Mouse (Mus musculus): Measurements from ENCODE around the gene Qrsl1.
A peak's percentile ranks its signal among the peaks of the same experiment; 100 is the strongest.

The Qrsl1 gene

DNA sequence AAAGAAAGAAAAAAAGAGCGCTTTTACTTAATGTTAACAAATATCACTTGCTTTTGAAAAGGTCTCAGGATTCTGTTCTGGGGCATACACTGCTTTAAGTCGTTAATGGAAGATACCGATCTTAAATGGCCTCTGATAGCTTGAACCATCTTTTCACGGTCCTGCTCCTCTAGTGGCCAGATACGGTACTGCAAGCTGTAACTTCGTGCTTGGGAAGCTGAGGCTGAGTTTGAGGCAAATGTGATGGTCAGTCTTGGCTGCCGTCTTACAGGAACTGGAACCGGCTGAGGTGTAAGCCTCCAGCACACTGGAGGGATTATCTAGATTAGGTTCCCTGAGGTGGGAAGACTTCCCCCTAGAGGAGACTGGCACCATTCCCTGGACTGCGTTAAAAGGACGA is 30.8 kb downstream of the Qrsl1 start:
- no peak for DNase-seq (ENCODE audit: low spot score in 2 of 2)

DNA sequence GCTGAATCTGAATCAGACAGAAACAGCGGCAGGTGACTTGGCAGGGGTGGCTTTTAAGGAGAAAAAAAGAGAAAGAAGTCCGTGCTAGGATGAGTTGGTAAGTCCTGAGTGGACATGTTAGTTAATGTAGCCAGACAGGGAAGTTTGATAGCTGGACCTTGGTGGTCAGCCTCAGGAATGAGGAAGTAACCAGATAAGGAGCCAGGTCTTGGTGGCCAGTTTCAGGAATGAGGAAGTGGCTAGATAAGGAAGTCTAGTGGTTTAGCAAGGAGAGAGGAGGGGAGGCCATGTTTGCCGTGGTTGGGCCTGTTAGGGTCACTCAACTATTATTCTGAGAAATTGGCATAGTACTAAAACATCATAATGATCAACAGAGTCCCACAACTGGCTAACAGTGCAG is 45.2 kb downstream of the Qrsl1 start:
- peak in 1 of 2 experiments; percentile 22 for DNase-seq (ENCODE audit: low spot score in 2 of 2)

DNA sequence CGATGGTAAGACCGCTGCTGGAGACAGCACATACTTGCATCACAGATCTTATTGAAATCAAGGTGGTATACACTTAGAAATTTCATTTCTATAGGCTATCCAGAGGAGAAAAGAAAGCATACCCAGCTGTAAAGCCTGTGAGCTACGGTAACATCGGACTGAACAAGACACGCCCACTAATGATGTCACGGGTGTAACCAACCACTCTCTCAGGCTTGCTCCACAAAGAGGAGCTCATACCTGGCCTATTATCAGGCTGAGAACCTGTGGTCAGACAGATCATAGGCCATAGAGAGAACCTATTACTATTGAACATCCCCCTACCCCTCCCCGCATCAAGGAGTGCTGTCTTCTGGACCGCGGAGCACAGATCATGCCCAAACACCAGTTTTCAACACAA is 45.6 kb downstream of the Qrsl1 start:
- no peak for DNase-seq (ENCODE audit: low spot score in 2 of 2)

DNA sequence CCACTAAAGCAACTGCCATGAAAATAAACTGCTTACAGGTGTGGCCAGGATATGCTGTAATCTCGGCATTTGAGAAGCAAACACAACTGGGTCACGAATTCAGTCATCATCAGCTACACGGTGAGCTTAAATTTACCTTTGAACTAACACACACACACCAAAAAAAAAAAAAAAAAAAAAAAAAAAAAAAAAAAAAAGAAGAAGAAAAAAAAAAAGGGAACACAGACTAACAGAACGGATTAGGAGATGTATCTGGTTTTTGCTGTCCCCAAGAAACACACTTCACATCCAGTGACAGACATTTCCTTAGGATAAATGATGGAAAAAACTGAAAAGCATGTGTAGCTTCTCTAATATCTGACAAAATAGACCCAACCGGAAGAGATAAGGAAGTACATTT is 49.6 kb downstream of the Qrsl1 start:
- DNase-seq (ENCODE audit: low spot score in 2 of 2) = no peak

DNA sequence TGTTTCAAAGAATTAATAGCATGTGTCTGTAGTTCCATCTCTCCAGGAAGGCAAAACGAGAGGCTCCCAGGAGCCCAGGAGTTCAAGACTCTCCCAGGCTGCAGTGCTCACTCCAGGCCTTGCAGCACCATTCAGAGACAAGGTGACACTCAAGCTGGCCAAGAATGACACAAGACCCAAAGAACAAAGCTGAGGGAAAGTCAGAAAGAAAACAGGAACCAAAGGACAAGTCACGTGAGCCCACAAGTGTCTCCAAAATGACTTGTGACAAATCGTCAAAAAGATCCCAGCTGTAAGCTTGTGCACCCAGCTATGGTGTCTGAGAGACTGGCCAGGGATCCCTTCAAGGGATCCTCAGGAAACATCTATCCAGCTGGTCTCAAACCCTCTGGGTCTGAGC is 52.1 kb downstream of the Qrsl1 start:
- DNase-seq (ENCODE audit: low spot score in 2 of 2) = no peak

DNA sequence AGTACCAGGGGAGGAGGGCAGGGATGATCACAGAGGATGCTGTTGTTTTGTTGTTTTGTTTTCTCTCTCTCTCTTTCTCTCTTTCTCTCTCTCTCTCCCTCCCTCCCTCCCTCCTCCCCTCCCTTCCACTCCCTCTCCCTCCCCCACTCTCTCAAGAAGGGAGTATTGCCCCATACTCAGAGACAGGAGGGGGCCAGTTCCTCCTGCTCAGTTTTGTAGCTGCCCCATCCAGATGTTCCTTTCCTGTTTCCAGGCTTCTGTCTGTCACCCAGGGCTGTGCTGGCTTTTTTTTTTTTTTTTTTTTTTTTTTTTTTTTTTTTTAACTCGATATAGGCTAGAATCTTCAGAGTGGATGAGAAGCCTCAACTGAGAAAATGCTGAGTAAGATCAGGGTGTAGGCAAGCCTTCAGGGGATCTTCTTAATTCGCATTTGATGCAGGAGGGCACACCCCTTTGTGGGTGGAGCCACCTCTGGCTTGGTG is 55.4 kb downstream of the Qrsl1 start:
- DNase-seq (ENCODE audit: low spot score in 2 of 2) = no peak

DNA sequence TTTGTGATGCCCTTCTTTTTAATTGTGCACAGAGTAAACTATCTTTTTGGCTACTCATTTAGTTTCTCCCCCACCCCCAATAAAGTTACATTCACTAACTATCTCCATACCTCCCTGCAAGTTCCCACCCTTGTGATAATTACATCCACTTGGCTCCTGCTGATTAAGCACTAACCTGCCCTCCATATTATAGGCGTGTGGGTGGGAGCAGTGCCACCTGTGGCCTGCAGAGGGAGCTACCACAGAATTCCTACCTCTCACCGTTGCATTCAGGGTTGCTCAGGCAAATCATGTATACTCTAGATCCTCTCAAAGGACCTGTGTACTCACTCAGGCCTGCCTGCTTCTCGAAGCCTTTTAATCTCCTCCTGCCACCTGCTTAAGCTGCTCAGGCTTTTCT is 56.1 kb downstream of the Qrsl1 start:
- DNase-seq (ENCODE audit: low spot score in 2 of 2) = no peak

DNA sequence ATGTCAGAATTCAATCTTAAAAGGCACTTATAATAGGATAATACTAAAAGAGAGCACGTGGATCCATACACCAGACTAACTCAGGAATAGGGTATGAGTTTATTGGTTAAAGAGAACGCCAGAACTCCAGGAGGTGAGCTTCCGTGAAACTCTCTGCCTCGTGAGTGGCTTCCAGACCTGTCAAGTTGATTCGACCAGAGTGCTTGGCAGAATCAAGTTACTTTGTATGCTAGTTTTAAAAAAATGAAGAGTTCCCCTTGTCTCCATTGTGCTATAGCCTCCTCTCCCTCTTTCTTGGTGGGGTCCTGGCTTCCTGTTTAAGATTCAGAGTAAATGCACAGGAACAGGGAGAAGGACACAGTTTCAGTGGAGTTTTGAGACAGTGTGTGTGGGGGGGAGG is 60.1 kb downstream of the Qrsl1 start:
- no peak for DNase-seq (ENCODE audit: low spot score in 2 of 2)

DNA sequence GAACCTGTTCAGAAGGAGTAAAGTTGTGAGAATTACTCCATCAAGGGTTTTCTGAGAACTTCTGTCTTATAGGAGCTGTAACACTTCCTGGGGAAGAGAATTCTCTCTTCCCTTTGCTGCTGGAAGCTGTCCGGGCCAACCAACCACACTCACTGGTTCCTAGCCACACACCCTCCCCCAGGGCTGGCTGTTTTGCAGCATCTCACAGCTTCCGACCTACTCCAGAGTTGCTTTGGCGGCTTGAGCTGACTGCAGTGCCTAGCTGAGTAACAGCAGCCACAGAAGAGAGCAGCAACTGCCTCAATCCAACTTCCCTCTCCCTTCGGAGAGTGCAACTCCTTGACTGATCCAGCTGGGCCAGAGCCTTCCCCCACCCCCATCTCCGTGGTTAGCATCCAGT is 68.7 kb downstream of the Qrsl1 start:
- DNase-seq (ENCODE audit: low spot score in 2 of 2) = peak; percentile 30

DNA sequence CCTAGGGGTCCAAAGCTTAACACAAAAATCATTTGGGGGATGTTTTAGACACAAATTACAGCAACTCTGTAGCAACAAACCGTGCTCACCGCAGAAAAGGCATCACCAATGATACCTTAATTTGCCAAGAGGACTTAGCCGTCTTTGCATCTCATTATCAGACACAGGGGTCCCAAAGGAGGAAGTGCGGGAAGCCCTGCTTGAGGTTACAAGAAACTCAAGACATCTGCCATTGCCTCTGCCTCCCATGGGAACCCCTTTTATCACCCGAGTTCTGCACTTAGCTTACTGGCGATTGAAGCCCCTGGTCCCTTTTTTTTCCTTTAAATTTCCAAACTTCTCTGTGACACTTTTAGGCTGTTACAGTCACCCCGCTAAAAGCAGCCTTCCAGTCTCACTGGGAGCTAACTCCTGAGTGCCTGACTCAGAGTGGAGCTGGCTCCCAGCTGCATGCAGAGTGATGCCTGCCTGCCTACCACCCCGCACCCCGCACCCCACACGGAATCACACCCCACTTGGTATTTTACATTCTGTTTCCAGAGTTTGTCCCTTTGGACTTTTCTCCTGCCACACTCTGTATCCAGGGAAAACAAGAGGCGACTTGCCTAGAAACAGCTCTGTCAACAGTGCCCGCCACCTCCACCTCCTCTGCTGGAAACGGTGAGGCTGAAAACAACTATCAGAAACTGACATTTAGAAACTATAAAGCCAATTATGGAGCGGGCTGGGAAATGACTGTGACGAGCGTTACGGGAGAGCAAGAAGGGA is 71.1 kb downstream of the Qrsl1 start:
- DNase-seq (ENCODE audit: low spot score in 2 of 2) = peak in 1 of 2 experiments; percentile 24

DNA sequence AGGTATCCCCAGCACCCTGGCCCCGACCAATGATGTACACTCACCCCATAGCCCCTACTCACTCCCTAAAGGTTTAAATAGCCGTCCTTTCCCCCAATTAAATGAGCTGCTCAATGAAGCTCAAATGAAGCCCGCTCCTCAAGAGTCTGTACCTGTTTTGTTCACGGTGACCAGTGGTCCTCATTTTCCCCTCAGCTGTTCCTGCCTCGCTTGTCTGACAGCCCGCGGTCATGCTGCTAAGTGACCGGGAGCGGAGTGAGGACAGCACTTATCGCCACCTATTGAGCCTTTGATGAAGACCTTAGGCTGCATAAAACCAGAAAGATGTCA is 72.9 kb downstream of the Qrsl1 start:
- DNase-seq (ENCODE audit: low spot score in 2 of 2) = no peak

DNA sequence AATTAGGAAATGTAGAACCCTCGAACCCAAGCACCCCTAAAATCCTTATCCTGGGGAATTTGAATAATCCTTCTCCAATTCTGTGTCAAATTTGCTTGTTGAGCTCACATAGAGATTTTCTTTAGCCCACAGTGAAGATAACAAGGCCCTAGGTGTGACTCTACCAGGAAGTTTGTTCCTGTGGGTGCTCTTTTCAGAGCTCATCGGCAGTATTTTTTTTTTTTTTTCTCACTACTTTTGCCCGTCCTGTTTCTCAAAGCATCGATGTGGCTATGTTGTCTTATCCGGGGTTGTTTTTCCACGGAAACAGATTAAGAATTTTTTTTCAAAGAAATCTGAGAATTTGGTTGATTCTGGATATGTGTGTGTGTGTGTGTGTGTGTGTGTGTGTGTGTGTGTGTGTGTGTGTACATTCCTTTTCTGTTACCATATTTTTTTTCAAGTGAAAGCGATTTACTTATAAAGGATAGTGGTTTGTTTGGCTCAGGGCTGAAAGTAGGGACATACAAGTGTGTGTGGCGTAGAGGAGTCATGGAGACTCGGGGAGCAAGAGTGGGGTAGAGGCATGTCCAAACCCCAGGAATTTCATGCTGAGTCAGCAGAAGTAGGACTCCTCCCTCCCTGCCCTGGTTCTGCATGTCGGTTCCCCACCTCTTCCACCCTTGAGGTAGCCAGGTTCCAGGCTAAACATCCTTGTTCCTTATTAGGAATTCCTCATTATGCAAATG is 73.4 kb downstream of the Qrsl1 start:
- DNase-seq (ENCODE audit: low spot score in 2 of 2) = no peak

DNA sequence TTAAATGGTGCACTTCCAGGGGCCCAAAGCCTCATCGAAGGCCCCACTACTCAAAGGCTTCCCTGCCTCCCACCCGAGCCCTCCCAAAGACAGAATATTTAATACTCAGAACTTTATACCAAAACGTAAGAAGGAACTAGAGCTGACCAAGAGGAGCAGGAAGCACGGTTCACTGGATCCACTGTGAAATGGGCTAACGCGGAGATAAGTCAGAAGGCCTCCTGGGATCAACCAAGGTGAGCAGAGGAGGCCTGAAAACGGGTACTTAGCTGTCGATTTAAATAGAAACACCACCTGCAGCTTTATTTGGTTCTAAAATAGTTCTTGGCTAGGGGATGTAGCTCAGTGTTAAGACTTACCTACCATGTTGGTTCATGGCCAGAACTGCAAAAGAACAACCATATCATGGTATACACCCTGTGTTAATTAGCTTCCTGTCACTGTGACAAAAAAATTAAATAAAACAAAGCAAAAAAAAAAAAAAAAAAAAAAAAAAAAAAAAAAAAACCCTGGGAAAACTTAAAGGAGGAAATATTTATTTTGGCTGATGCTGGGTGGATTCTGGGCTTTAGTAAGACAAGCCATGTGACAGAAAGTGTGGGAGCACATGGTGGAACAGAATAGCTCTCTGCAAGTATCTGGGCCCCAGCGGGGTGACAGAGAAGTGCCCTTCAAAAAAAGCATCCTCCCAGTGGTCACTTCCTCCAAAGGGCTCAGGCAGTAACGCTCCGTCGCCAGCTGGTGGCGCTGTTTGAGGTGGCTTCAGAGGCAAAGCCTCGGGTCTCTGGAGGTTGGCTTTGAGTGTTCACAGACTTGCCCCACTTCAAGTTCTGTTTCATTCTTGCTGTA is 74.5 kb downstream of the Qrsl1 start:
- DNase-seq (ENCODE audit: low spot score in 2 of 2) = no peak

DNA sequence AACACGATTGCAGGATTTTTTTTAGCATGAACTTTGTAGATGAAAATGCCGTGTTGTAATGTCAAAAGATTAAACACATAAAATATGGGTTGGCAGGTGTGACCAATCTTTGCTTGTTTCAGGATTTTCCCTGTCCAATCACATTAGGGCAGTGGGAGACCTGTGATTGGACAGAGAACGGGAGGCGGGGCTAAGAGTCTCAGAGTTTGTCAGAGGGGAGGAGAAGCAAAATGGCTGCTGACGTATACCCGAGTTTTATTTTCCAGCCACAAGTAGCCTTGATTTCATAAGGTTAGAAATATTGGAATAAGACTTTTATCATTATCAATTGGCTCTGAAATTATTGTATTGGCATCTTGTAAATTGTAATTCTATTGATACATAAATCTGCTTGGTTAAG is 75.8 kb downstream of the Qrsl1 start:
- DNase-seq (ENCODE audit: low spot score in 2 of 2) = no peak

DNA sequence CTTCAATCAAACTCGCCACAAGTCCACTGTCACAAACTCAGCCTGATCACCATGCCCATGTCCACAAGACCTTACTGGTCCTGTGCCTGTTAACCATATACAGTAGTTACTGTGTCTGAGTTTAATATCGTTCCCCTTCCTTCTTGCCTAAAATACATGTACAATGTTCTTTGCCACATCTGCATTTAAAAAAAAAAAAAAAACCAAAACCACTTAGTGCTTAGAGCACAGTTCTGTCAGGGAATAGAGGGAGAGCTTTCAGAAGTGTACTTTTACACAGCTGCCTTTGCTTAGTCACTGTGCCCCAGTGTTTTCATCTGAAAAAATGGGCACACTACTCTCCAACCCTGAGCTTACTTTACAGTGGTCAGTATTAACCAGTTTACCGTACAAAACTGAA is 76.8 kb downstream of the Qrsl1 start:
- DNase-seq (ENCODE audit: low spot score in 2 of 2) = no peak
